Mouse (Mus musculus) heart, postnatal 0 days (tissue): ENCODE results near the gene 1700019D03Rik. TPM values are rescaled to one million over a fixed set of nuclear protein-coding genes. Genes with fewer than 3 reads are reported as not detected.

Experiments used
- ATAC-seq: fragments of 200-750 bp; cut with Nextera tagmentation; 2 replicates; pipeline ENCODE4 v1.8.0; 2017; ENCODE audit warnings: low read depth, moderate number of reproducible peaks, moderate library complexity; ENCODE audit not compliant: insufficient read depth
- DNase-seq: peaks from one replicate; pipeline ENCODE4 v3.0.0-alpha.2; 2016; ENCODE audit warnings: low spot score
- H3K27ac ChIP-seq: fragments of 300-500 bp; sonication (generic); 2 replicates; pipeline ENCODE4 v1.5.1; 2014; ENCODE audit warnings: low read depth, mild to moderate bottlenecking
- H3K27me3 ChIP-seq: fragments of 300-500 bp; sonication (generic); 2 replicates; pipeline ENCODE4 v1.6.1; 2014; ENCODE audit warnings: low read length, mixed read lengths; ENCODE audit not compliant: control insufficient read depth, insufficient read depth
- H3K36me3 ChIP-seq: fragments of 300-500 bp; sonication (generic); replicated peaks from 2 replicates; pipeline ENCODE4 v1.6.1; 2014; ENCODE audit warnings: low read length, mixed read lengths; ENCODE audit not compliant: control insufficient read depth, insufficient read depth
- H3K4me1 ChIP-seq: fragments of 300-500 bp; sonication (generic); 2 replicates; pipeline ENCODE4 v1.6.1; 2014; ENCODE audit warnings: antibody characterized with exemption; ENCODE audit not compliant: control insufficient read depth, insufficient read depth
- H3K4me2 ChIP-seq: fragments of 300-500 bp; sonication (generic); 2 replicates; pipeline ENCODE4 v1.6.1; 2014; ENCODE audit warnings: low read depth, mild to moderate bottlenecking, low read length, moderate library complexity
- H3K4me3 ChIP-seq: fragments of 300-500 bp; sonication (generic); 2 replicates; pipeline ENCODE4 v1.5.1; 2014; ENCODE audit warnings: low read depth, low read length
- H3K9ac ChIP-seq: fragments of 300-500 bp; sonication (generic); replicated peaks from 2 replicates; pipeline ENCODE4 v1.6.1; 2014; ENCODE audit warnings: low read depth, low read length, mixed read lengths
- H3K9me3 ChIP-seq: fragments of 300-500 bp; sonication (generic); replicated peaks from 2 replicates; pipeline ENCODE4 v1.6.1; 2016; ENCODE audit warnings: low read length; ENCODE audit not compliant: control insufficient read depth
- CTCF ChIP-seq: IDR thresholded peaks from 2 replicates; pipeline ENCODE4 v1.5.1; 2016; ENCODE audit warnings: antibody characterized with exemption, control low read depth, low read depth
- EP300 ChIP-seq: IDR thresholded peaks from 2 replicates; pipeline ENCODE4 v1.6.1; 2016; ENCODE audit warnings: antibody characterized with exemption, low read depth
- WGBS: fragments of 180-500 bp; shearing (Covaris S2); extraction: QIAGEN DNeasy Blood & Tissue Kit; methylation state at CpG from one replicate; pipeline ENCODE4 v1.1.7; 2014; 5-methylcytosine and 5-hydroxymethylcytosine counted together
- polyA plus RNA-seq: library from polyadenylated mRNA; unstranded; fragments of >200 nt; fragmentation: Nextera tagmentation; extraction: Ambion mirVana; gene quantifications from 2 replicates; pipeline ENCODE4 v1.2.1, GENCODE M21; 2015
- total RNA-seq: library from RNA; depleted of rRNA; stranded (reverse); fragments of >200 nt; gene quantifications from 2 replicates; pipeline ENCODE4 v1.2.3, GENCODE M21; 2014; ENCODE audit warnings: low replicate concordance

1700019D03Rik gene
- total and polyA plus RNA-seq, 2 experiments from 2014 or later = 0.44 TPM; not detected in 1

- WGBS = 54% methylated on average over 3 of the region's 3 CpGs
- H3K4me2 ChIP-seq = no peak overlapping the region
- no peaks in the 10 kb centered on the region for H3K36me3 ChIP-seq
- H3K4me1 ChIP-seq = no peaks in the 10 kb centered on the region
- no peak overlapping the region for H3K4me3 ChIP-seq
- DNase-seq (no peak), ATAC-seq (no peak)
- TF ChIP-seq CTCF (no peak), EP300 (no peak)
- H3K27ac ChIP-seq = no peak overlapping the region
- no peaks in the 10 kb centered on the region for H3K9me3 ChIP-seq
- H3K27me3 ChIP-seq = no peaks in the 10 kb centered on the region
- H3K9ac ChIP-seq = no peak overlapping the region
Observed at GRCm38 (mm10) chr1:53018746-53019505, 1.1 kb downstream of the 1700019D03Rik start.

- Histone ChIP-seq H3K27me3 (no peaks in the 10 kb centered on the region), H3K4me3 (no peak overlapping the region), H3K9ac (no peak overlapping the region), H3K36me3 (no peaks in the 10 kb centered on the region), H3K4me2 (no peak overlapping the region), H3K27ac (no peak overlapping the region), H3K4me1 (no peaks in the 10 kb centered on the region), H3K9me3 (no peaks in the 10 kb centered on the region)
- TF ChIP-seq EP300 = no peak
- no peak for TF ChIP-seq CTCF
- DNase-seq = no peak
- WGBS = 75% methylated on average over 5 of the region's 5 CpGs
- no peak for ATAC-seq
Observed at GRCm38 (mm10) chr1:53015606-53016005, 4.4 kb downstream of the 1700019D03Rik start.

- WGBS = 72% methylated on average over 6 of the region's 6 CpGs
- no peak for ATAC-seq
Observed at GRCm38 (mm10) chr1:53014716-53015115, 5.3 kb downstream of the 1700019D03Rik start.

GRCm38 (mm10) chr1:52986692-52987091 lies 33.3 kb downstream of the 1700019D03Rik start:
- Histone ChIP-seq H3K36me3 (no peaks in the 10 kb centered on the region), H3K4me2 (no peak overlapping the region), H3K27ac (no peak overlapping the region), H3K27me3 (no peaks in the 10 kb centered on the region), H3K9me3 (no peaks in the 10 kb centered on the region), H3K9ac (no peak overlapping the region), H3K4me3 (no peak overlapping the region), H3K4me1 (no peaks in the 10 kb centered on the region)
- no peak for TF ChIP-seq CTCF
- no peak for TF ChIP-seq EP300
- no peak for ATAC-seq
- WGBS = 30% methylated on average over 5 of the region's 5 CpGs
- DNase-seq = no peak

More at GRCm38 (mm10) chr1:53014716-53015115, 5.3 kb downstream of the 1700019D03Rik start:
- H3K4me1 ChIP-seq = no peaks in the 10 kb centered on the region
- no peaks in the 10 kb centered on the region for H3K27me3 ChIP-seq
- H3K9me3 ChIP-seq = no peaks in the 10 kb centered on the region
- no peaks in the 10 kb centered on the region for H3K36me3 ChIP-seq
- H3K9ac ChIP-seq = no peak overlapping the region
- DNase-seq = no peak
- no peak overlapping the region for H3K4me2 ChIP-seq
- no peak overlapping the region for H3K4me3 ChIP-seq
- H3K27ac ChIP-seq = no peak overlapping the region
- TF ChIP-seq EP300 = no peak
- TF ChIP-seq CTCF = no peak

- 50% methylated on average over 5 of the region's 5 CpGs for WGBS
- ATAC-seq (no peak), DNase-seq (no peak)
Observed at GRCm38 (mm10) chr1:52973198-52973597, 46.8 kb downstream of the 1700019D03Rik start.

More at GRCm38 (mm10) chr1:52973198-52973597, 46.8 kb downstream of the 1700019D03Rik start:
- Histone ChIP-seq H3K4me3 (no peak overlapping the region), H3K27ac (no peak overlapping the region), H3K36me3 (no peaks in the 10 kb centered on the region), H3K4me2 (no peak overlapping the region), H3K9ac (no peak overlapping the region), H3K4me1 (no peaks in the 10 kb centered on the region), H3K27me3 (no peaks in the 10 kb centered on the region), H3K9me3 (no peaks in the 10 kb centered on the region)
- TF ChIP-seq CTCF (no peak), EP300 (no peak)
